Mouse (Mus musculus): ENCODE measurements around the gene Zfp663.

Gene Zfp663

DNA sequence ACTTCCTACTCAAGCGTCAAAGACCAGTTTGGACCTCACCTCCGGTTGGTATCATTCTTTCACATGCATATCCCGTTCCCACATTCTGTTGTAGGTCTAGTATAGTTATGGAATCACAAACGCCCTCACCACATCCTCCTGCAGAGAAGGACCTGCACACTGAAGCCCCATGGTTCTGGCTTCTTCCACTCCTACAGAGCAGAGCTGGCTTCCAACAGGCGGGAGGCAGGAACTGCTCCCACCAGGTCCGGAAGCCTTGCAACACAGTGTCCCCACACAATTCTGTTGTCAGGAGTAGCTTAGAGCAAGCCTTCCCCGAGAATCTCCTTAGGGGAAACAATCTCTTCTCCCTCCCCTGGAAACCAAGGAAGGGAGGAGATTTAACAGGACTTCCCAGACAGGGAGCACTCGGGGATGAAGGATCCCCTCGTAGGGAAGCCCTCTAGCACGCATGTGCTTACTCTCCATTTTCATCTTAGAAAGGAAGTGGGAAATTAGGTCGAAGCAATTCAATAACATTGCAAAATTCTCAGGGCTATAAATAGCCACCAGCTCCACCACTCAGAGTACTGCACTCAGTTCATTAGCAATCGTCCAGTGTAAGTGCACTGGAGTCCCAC is 47.9 kb downstream of the Zfp663 start:
- no peak for DNase-seq (ENCODE audit: low read depth)

DNA sequence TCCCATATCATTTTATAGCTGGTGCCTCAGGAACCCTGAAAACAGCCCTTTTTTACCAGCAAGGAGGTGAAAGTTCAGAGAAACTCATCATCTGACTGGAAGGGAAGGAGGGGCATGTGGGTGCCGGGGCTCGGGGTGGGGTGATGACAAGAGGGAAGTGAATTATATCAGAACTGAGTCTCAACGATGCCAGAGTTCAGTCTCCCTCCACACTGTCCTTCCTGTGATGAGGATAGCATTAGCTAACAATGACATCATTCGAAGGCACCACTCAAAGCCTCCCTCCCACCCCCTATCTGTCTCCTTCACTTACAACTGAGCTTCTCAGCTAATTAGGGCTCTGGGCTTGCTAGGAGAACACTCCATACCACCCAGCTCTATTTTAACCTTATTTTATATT is 49.0 kb downstream of the Zfp663 start:
- DNase-seq (ENCODE audit: low read depth), result no peak

- no peak for DNase-seq (ENCODE audit: low read depth)
Measured at GRCm38 (mm10) chr2:165318941-165319340, 49.6 kb downstream of the Zfp663 start.

DNA sequence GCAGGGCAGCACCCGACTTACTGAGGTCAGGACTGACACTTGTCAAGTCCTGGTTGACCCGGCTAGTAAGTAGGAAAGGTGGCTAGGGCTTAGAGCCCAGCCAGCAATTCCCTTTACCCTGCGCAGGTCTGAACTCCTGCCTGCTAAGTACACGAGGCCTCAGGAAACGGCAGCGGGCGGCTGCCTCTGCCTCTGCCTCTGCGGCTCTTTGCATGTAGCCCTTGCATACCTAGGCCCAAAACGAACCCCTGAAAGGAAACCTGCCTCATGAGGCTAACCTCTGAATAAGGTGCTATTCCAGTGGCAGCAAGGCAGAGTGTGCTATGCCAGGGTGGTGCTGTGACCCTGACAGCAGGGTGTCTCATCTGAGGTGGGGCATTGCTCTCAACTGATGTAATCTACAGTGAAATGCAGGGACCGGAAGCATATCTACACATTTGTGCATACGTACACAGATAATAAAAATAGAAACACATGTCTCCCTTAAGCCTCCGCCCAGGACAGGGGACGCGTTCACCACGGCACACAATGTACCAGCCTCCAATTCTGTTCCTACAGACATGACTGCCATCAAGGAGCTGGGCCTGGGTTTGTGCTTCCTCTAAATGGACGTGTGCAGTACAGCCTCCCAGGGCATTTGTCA is 50.8 kb downstream of the Zfp663 start:
- DNase-seq (ENCODE audit: low read depth), result no peak

DNA sequence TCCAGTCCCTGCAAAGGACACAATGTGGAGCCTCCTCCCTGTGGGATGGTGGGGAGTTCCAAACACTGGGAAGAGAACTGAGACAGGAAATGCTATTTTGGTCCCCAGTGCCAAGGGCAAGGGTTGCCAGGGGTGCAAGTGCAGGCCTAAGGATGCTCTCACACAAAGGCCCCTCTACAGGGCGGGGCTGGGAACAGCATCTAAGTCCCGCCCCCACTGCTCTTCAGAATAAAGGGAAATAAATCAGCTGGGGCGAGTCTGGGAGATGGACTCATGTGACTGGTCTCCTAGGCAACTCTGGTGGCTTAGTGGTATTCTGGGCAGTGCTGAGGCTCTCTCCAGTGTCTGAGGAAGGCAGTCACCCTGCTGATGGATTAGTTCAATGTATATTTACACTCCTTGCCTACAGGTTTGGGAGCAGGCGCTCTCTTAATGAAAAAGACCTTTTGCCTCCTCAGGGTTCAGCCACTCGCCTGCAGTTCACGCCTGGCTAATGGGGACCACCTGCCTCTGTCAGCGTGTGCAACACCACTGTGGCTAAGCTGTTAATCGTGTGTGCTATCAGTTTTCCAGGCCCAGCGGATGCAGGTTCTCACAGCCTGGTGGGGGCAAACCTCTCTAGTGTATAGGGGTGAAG is 51.6 kb downstream of the Zfp663 start:
- no peak for DNase-seq (ENCODE audit: low read depth)

DNA sequence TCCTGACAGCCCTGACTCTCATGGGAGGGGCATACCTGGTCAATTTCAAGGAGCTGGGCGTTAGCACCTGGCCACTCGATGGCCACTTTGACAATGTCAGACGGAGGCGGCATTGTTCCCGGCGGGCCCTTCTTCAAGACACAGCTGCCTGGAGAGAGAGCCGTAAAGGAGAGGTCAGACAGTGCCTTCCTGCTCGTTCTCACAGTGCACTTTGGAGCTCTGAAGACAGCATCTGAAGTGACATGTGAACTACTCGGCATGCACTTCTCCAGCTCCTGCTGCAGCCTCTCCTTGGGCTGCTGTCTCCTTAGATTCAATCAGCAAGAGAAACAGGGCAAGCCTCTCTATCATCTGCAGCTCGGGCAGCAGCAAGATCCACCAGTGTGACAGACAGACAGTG is 52.3 kb downstream of the Zfp663 start:
- DNase-seq (ENCODE audit: low read depth), result no peak

DNA sequence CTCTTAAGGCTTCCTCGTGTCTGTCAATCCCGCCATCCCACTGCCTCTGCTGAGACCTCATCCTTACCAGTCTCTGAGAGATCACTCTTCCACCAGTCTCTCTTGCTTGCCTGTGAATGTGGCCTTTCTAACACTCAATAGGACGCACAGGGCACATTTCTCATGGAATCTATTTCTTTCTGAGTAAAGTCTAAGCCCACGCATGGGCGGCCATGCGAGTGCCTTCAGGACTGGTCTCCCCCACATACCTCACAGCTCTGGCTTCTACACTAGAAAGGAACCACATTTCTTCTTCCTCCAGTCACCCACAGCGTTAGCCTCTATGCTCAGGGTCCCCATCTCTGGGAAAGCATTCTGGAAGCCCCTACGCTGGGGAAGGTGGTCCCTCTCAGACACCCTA is 54.3 kb downstream of the Zfp663 start:
- no peak for DNase-seq (ENCODE audit: low read depth)

DNA sequence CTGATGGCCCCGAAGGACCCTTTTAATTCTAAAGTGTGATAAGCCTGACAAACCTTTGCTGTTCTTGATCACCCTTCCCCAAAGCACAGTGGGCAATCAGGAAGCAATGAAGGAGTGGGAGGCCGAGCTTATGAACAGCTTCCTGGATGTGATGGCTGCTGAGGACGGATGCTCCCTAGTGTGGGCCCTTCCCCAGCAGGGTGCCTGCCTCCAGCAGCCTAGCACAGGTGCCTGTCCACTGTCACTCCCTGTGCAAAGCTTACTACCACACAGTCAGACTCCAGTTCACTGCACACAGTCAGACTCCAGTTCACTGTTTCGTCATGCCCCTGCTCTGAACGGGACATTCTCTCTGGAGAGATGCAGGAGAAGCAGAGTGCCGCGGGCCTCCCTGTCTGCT is 56.1 kb downstream of the Zfp663 start:
- DNase-seq (ENCODE audit: low read depth), result no peak

GRCm38 (mm10) chr2:165311577-165311976 is 57.0 kb downstream of the Zfp663 start:
- DNase-seq (ENCODE audit: low read depth), result no peak

DNA sequence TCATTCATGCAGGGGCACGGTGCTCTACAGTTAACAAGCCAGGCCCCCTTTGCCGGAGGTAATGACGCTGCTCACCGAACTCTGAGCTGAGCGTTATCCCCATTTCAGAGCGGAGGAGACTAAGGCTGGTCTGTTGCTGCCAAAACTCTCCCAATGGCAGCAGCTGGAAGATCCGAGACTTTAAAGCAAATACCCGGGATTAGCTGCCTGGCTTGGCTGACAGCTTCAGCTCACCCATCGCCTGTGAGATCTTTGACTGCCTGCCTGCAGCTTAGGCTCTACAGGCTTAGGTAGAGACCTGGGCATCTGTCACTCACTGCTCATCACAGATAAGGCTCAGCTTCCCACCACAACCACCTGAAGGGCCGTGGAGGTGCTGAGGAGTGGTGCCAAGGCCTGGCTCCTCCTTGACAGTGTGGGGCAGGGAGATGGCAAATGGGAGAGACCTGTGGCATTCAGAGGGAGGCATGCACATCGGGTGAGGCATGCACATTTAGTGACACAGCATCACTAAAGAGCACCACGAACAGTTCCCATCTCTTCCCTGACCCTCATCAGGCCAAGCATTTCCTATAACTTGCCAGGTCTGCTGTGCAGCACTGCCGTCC is 57.6 kb downstream of the Zfp663 start:
- DNase-seq (ENCODE audit: low read depth), result no peak

DNA sequence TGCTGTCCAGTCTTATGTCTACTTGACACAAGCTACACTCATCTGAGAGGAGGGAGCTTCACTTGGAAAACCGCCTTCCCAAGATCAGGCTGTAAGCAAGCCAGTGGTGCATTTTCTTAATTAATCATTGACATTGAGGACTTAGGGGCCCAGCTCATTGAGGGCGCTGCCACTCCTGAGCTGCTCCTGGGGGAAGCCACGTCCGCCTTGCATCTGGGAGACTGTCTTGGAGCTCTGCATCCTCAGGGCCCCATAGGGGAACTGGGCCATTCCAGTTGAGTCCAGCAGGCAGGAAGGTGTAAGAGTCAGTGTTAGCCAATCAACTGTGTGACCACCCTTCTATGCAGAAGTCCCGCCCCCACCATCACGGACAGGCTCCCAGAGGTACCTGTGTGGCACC is 60.7 kb downstream of the Zfp663 start:
- DNase-seq (ENCODE audit: low read depth), result no peak

DNA sequence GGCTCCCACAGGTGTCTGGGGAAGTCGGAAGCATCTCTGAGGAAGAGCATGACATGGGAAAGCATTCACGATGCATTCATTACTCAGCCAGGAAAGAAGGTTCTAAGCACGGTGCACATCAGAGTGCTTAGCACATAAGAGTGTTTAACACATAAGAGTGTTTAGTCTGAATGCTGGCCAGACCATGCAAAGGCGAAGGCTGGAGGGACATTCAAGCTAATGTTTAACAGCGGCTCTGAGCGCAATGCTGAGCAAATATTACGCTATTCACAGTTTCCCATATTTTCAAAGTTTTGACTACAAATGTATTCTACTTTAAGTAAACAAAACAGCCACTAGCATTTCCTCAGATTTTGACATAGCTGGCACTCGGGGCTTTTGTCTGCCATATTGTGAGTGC is 63.1 kb downstream of the Zfp663 start:
- no peak for DNase-seq (ENCODE audit: low read depth)

GRCm38 (mm10) chr2:165304819-165305218 is 63.7 kb downstream of the Zfp663 start:
- DNase-seq (ENCODE audit: low read depth), result no peak

GRCm38 (mm10) chr2:165303354-165304012 is 65.0 kb downstream of the Zfp663 start:
- no peak for DNase-seq (ENCODE audit: low read depth)

DNA sequence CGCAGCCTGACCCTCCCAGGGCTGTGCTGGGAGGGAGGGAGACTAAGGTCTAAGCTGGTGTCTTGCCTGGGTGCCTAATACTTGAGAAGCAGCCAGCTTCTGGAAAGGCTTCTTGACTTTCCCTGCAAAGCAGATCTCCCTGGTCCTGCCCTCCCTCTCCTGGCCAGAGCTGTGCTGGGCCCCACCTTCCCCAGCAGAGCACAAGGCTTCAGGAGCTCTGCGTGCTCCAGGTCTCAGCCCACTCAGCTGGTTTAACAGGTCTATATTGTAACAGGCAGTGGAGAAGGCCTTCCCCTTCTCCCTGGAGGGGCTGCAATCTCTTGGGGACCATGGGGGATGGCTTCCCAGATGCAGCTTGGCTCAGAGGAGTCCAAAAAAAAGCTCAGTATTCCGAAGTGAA is 67.1 kb downstream of the Zfp663 start:
- DNase-seq (ENCODE audit: low read depth), result no peak
